In genomic region chr8:33985430-33985977, GRCm38 (mm10) we compare ENCODE assay signal across 13 mouse cellular contexts.
DNase-seq lines count a peak whose midpoint lies in the region; ATAC-seq lines count a peak whose summit lies in the region.
"Had no signal": no experiment of that assay in that cellular context is flagged by ENCODE, and none has a peak within 500 bp of the region (broad histone marks: within the 10 kb centered on the region; RNA-seq: fewer than 3 reads in every experiment).

No protein-coding gene starts in this region.

- H3K27ac ChIP-seq in kidney, embryonic 15.5 days, result peak overlapping the region; percentile 82; the same call in 1 of the 2 replicates
- no peak overlapping the region for H3K27ac ChIP-seq in liver, embryonic 11.5 days (ENCODE audit: low read depth, low read length)
- no peak overlapping the region for H3K27ac ChIP-seq in stomach, embryonic 16.5 days (ENCODE audit: low read length)
- no peak overlapping the region for H3K27ac ChIP-seq in forebrain, embryonic 15.5 days (replicated peaks)

- H3K9me3 ChIP-seq in kidney, embryonic 15.5 days (replicated peaks), result no peaks in the 10 kb centered on the region
- no peaks in the 10 kb centered on the region for H3K9me3 ChIP-seq in liver, embryonic 11.5 days (ENCODE audit: control insufficient read depth, low read length)
- H3K9me3 ChIP-seq in stomach, embryonic 16.5 days (replicated peaks; ENCODE audit: control insufficient read depth, low read length), result no peaks in the 10 kb centered on the region
- H3K9me3 ChIP-seq in forebrain, embryonic 15.5 days, result no peaks in the 10 kb centered on the region

- DNase-seq in kidney, adult 11 months, result no peak
- peak; percentile 64 for DNase-seq in ES-CJ7 (ENCODE audit: low read depth, low spot score)
- no peak for DNase-seq in liver, embryonic 11.5 days (ENCODE audit: low spot score)
- no peak for DNase-seq in retina, postnatal 1 day
- DNase-seq in urinary bladder, adult 18-20 months (ENCODE audit: low spot score in 2 of 2), result no peak
- DNase-seq: cerebellum, postnatal 36 days; gastrocnemius, postnatal 14 days; heart, postnatal 36 days had no signal

- H3K9ac ChIP-seq in kidney, embryonic 15.5 days, result no peak overlapping the region
- no peak overlapping the region for H3K9ac ChIP-seq in liver, embryonic 11.5 days (ENCODE audit: low read depth, low read length)
- no peak overlapping the region for H3K9ac ChIP-seq in stomach, embryonic 16.5 days (ENCODE audit: low read length)
- H3K9ac ChIP-seq in forebrain, embryonic 15.5 days (replicated peaks), result no peak overlapping the region

- no peaks in the 10 kb centered on the region for H3K27me3 ChIP-seq in kidney, embryonic 15.5 days
- no peaks in the 10 kb centered on the region for H3K27me3 ChIP-seq in liver, embryonic 11.5 days (replicated peaks; ENCODE audit: control insufficient read depth, insufficient read depth, low read length)
- H3K27me3 ChIP-seq in stomach, embryonic 16.5 days (ENCODE audit: control insufficient read depth, insufficient read depth, low read length), result no peaks in the 10 kb centered on the region
- H3K27me3 ChIP-seq in forebrain, embryonic 15.5 days, result no peaks in the 10 kb centered on the region

- peaks cover 31% of the 10 kb centered on the region for H3K4me1 ChIP-seq in kidney, embryonic 15.5 days
- H3K4me1 ChIP-seq in liver, embryonic 11.5 days (replicated peaks; ENCODE audit: control insufficient read depth, insufficient read depth, low read length), result no peaks in the 10 kb centered on the region
- H3K4me1 ChIP-seq in stomach, embryonic 16.5 days (ENCODE audit: control insufficient read depth, insufficient read depth, low read length), result peaks cover 5% of the 10 kb centered on the region; the same call in 1 of the 2 replicates
- no peaks in the 10 kb centered on the region for H3K4me1 ChIP-seq in forebrain, embryonic 15.5 days

- H3K4me3 ChIP-seq in kidney, embryonic 15.5 days (replicated peaks), result no peak overlapping the region
- no peak overlapping the region for H3K4me3 ChIP-seq in liver, embryonic 11.5 days (ENCODE audit: low read depth, low read length)
- no peak overlapping the region for H3K4me3 ChIP-seq in stomach, embryonic 16.5 days (replicated peaks; ENCODE audit: low read length)
- H3K4me3 ChIP-seq in forebrain, embryonic 15.5 days, result no peak overlapping the region
- H3K4me3 ChIP-seq: erythroblast, embryonic 14.5 days; myocyte had no signal

- WGBS in kidney, embryonic 15.5 days, result 68% methylated on average over 11 of the region's 11 CpGs
- 56% methylated on average over 11 of the region's 11 CpGs for WGBS in liver, embryonic 11.5 days
- WGBS in stomach, embryonic 16.5 days, result 62% methylated on average over 11 of the region's 11 CpGs
- 70% methylated on average over 11 of the region's 11 CpGs for WGBS in forebrain, embryonic 15.5 days

- H3K4me2 ChIP-seq in kidney, embryonic 15.5 days, result no peak overlapping the region
- peak overlapping the region; percentile 22; the same call in 1 of the 2 replicates for H3K4me2 ChIP-seq in liver, embryonic 11.5 days
- H3K4me2 ChIP-seq in stomach, embryonic 16.5 days (ENCODE audit: low read depth, low read length), result no peak overlapping the region
- H3K4me2 ChIP-seq in forebrain, embryonic 15.5 days (replicated peaks), result no peak overlapping the region

- ATAC-seq in kidney, embryonic 15.5 days (replicated peaks; ENCODE audit: low FRiP score), result no peak
- no peak for ATAC-seq in liver, embryonic 11.5 days (replicated peaks; ENCODE audit: low FRiP score)
- ATAC-seq in stomach, embryonic 16.5 days (ENCODE audit: insufficient read depth, low FRiP score), result peak; percentile 34; the same call in 1 of the 2 replicates
- no peak for ATAC-seq in forebrain, embryonic 15.5 days (replicated peaks)

- no peaks in the 10 kb centered on the region for H3K36me3 ChIP-seq in kidney, embryonic 15.5 days
- H3K36me3 ChIP-seq in liver, embryonic 11.5 days (ENCODE audit: control insufficient read depth, insufficient read depth, low read length), result no peaks in the 10 kb centered on the region
- no peaks in the 10 kb centered on the region for H3K36me3 ChIP-seq in stomach, embryonic 16.5 days (ENCODE audit: control insufficient read depth, insufficient read depth, low read length)
- H3K36me3 ChIP-seq in forebrain, embryonic 15.5 days, result no peaks in the 10 kb centered on the region
